Mouse (Mus musculus) thymus, adult 2 months (tissue): ENCODE results near the gene Rnf227.

Experiments
- CTCF ChIP-seq: fragments of 200-500 bp; IDR thresholded peaks from 2 replicates; pipeline ENCODE4 v1.5.1; 2012; ENCODE audit warnings: mild to moderate bottlenecking, control low read depth, low read length, moderate library complexity, borderline replicate concordance; ENCODE audit not compliant: control insufficient read depth, poor library complexity, insufficient read depth; ENCODE audit errors: extremely low read depth
- POLR2A ChIP-seq: fragments of 200-500 bp; IDR thresholded peaks from 2 replicates; pipeline ENCODE4 v1.6.1; 2012; ENCODE audit warnings: mild to moderate bottlenecking, low read length, control low read depth, moderate library complexity; ENCODE audit not compliant: control insufficient read depth, poor library complexity, insufficient read depth; ENCODE audit errors: extremely low read depth

GRCm38 (mm10) chr11:69372780-69373170, 32.5 kb downstream of the Rnf227 start:
- no peak for TF ChIP-seq POLR2A
- TF ChIP-seq CTCF, result no peak
